Mouse (Mus musculus) cerebellum, adult 9-11 months (tissue): ENCODE results near the gene Hoxa10.
A peak's percentile ranks its signal among the peaks of the same experiment; 100 is the strongest.

ENCODE experiments used
- DNase-seq: peaks from one replicate; pipeline ENCODE4 v3.0.0; 2022

Gene Hoxa10

DNA sequence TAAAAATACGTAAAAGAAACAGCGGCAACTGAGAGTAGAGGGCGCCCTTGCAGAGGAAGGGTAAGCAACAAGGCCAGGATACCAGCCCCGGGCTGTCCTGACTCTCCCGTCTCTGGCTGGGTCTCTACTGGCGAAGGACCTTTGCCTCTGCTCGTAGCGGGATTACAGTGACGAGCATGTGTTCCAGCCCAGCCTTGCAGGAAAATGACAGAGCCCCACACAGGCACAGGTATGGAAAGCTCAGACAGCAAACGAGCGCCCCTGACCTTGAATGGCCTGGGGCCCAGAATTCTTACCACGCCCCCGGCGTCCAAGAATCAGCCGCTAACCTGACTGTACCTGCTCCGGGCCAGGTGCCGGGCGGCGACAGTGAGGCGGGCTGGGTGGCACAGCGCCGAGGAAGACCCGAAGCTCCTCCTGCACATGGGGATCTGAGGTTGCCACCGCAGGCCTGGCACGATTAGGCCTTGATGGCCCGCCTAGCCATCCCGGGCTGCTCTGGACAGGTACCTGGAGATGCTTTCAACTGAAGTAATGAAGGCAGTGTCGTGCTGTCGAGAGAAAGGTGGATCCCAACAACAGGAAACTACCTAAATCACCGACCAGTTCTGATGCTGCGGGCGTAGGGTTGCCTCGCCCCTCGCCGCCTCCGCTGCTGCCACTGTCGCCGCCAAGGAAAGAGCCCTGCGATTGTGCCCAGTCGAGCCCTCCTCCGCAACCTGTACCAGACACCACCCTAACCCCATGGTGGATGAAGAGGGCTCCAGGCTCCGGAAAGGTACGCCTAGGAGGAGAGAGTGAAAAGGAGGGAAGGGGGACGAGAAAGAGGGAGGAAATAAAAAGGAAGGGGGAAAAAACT, 10.9 kb downstream of the Hoxa10 start:
- no peak for DNase-seq

DNA sequence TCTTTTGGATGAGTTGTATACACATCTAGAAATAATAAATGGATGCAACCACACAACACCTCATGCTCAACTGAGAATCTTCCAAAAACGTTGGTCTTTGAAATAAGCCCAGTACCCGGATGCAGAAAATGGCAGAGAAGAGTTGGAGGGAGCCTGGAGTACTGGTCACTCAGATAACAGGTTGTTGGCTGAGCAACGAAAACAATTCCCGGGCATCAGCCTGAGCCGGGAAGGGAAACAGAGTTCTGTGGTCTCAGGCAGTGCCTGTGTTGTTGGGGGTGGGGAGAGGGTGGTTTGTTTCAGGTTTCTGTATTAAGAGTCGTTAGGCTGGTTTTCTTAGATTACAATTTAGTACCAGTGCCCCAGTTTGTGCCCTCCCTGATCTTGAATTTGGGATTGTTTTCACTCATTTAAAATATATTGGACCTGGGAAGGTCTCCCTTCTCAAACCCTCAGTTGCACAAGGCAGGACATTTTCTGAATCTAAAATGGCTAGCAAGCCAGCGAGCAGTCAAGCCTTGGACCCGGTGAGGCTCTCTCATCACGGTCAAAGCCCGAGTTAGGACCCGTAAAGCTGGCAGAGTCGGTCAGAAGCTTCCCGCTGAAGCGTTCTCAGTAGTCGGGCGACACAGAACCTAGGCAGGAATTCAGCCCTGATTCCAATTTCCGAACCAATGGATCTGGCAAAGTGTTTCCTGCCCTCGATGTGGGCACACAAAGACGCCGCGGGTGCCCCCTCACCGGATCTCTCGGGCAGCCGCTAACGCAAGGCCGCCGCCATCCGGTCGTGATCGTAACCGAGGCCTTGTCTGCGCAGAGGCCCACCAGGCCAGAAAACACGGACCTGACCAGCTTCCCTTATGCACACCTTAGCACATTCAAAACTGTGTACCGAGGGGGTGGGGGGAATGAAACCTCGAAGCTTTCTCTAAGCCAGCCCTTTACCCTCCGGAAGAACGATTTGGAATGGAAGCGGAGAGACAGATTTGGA, 11.9 kb downstream of the Hoxa10 start:
- no peak for DNase-seq

- DNase-seq, result no peak
Observed at GRCm38 (mm10) chr6:52227470-52228222, 13.0 kb downstream of the Hoxa10 start.

GRCm38 (mm10) chr6:52226569-52227257, 13.9 kb downstream of the Hoxa10 start:
- DNase-seq, result no peak

DNA sequence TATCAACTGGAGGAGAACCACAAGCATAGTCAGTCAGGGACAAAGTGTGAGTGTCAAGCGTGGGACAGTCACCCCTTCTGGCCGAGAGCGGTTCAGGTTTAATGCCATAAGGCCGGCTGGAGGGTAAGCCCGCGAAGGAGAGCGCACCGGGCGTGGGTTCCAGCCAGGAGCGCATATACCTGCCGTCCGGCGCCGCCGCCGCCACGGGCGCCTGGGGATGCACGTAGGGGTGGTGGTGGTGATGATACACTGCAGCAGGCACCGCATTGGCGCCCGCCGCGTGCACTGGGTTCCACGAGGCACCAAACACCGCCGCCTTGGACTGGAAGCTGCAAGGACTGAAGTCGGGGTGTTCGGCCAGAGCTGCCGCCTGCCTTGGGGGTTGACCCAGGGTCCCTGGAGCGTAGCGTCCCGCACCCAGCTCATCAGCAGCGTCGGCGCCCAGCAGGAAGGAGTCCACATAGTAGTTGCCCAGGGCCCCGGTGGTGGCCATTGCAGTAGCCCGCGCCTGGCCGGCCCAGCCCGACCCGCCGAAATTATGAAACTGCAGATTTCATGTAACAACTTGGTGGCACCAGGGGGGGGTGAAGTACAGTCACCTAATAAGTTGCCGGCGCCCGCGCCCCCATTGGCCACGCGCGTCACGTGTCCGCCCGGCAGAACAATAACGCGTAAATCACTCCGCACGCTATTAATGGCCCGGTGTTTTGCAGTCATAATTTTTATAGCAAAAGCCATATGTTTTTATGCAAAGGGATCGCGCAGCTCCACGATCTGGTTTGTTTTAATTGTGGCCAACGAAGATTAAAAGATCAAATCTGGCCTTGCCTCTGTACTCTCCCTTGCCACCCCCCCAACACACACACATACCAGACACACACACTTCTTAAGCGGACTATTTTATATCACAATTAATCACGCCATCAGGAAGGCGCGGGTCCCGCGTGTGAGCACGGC, 14.8 kb downstream of the Hoxa10 start:
- no peak for DNase-seq

DNA sequence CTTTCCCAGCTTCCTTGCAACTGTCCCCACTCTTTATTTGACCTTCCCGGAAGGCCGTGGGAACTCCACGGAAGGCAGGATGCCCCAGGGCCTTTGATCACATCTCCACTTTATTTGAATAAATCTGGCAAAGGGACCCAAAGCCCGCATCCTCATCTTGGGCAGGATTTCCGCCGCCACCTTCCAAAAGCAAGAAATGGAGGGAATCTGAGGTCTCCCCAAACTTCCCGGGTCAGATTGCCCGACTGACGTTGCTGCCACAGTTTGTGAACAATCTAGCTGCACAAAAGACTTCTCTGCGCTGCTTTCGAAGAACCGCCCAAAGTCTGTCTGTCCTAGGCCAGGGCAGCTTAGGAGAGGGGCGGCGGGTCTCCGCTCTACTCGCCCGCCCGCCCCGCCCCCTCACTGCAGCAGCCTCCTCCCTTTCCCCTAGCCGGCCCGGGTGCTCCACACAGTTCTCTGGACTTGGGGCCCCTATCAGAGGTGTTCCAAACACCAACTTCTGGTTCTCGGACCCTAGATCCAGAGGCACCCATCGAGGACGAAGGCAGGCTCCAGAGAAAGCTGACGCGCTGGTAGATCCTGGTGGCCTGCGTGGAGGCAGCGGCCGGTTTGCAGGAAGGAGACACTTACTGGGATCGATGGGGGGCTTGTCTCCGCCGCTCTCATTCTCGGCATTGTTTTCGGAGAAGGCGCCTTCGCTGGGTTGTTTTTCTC, 15.6 kb downstream of the Hoxa10 start:
- DNase-seq, result no peak

DNA sequence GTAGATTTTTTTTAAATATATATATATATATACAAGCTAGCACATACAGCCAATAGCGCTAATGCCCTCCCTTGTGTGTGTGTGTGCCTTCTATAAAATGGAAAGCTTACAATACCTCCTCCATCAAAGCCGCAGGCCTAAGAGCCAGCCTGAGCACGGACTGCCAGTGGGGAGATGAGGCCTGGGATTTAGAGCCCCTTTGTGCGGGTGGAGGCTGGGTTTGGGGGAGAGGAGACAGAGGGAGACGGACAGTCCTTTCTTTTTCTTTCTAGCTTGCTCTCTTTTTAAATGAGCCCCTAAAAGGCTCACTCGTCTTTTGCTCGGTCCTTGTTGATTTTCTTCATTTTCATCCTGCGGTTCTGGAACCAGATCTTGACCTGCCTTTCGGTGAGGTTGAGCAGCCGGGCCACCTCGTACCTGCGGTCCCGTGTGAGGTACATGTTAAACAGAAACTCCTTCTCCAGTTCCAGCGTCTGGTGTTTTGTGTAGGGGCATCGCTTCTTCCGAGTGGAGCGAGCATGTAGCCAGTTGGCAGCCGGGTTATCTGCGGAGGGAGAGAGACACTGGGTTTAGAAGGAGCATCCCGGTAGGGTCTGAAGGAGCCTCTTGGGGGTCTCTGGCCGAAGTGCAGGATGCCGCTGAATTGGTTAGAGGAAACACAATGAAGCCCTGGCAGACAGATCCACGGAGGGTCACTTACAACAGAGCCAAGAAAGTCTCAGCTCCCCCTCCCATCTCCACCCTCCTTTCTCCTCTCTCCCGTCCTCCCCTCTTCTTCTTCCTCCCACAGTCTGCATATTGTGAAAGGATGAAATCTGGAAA, 16.5 kb downstream of the Hoxa10 start:
- no peak for DNase-seq

- DNase-seq, result no peak
Observed at GRCm38 (mm10) chr6:52222729-52223128, 17.9 kb downstream of the Hoxa10 start.

DNA sequence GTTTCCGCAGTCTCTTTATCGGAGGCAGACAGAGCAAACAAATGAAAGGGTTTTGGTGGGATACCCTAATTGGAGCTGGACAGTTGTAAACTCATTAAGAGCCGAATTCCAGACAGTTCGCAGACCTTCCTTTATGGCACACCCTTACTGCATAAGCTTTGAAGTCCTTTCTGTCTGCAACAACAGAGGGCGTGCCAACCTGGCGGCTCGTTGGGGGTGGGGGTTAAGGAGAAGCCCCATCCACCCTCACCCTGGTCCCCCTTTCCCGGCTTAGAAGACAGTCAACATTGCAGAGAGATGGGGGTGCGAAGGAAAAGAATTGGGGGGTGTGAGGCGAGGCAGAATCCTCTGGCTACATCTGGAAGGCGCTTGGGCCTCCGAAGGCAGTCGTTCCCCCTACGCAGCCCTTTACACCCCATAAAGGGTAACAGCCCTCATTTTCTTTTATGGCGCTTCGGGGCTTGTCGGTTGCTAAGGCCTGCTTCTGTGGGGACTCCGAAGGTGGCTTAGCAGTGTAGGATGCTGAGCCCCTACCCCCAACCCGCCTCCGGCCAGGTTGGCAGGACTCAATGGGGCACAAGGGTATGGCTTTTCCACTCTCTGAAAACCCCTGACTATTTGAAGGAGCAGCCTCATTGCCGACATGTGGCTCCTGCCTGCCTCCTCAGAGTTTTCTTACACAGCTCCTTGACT, 18.5 kb downstream of the Hoxa10 start:
- DNase-seq, result no peak

GRCm38 (mm10) chr6:52221337-52221992, 19.2 kb downstream of the Hoxa10 start, which contains the start of gene Hoxa7:
Hoxa7 (minus strand) TSS chr6:52221854.
- peak; percentile 75 for DNase-seq

DNA sequence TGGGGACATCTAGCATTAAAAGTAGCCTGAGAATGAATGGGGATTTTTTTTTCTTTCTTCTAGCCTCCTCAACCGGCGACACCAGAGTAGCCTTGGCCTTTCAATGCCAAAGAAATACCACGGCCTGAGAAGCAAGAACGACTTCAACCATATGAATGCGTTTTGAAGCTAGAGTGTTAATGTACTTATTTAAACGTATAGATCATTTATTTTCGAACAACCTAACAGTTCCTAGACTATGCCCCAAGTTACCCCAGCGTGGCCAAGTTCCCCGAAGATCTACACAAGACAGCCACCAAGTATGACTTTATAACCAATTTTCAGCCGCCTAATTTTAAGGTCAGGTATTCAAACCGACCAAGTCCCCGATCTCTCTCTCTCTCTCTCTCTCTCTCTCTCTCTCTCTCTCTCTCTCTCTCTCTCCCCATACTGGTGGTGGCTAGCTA, 19.8 kb downstream of the Hoxa10 start:
- DNase-seq, result no peak

- DNase-seq, result no peak
Observed at GRCm38 (mm10) chr6:52220003-52220864, 20.4 kb downstream of the Hoxa10 start.

GRCm38 (mm10) chr6:52219234-52219942, 21.3 kb downstream of the Hoxa10 start:
- no peak for DNase-seq

DNA sequence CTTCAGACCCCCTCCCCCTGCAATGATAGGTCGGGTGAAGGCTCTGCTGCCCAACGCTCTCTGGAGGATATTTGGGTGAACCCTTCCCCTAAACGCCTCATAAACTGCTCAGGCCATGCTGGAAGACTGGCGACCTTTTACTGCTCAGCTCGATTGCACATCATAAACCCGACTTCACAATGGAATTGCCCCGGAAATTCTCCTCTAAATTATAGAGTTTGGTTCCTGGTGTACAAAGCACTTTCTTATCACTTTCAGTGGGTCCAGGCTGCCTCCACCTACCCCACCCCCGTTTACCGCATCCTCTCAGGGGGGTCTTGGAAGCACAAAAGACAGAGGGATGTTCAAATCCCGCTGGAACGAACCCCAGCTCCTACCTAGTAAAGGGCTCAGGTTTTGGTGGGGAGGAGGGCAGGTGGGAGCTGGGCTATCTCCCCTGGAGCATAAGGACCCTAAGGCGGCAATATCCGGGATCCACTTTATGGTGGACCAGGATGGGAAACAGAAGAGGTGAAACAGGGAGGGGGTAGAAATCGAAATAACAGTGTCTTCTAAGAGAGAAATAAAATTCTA, 21.9 kb downstream of the Hoxa10 start:
- no peak for DNase-seq

DNA sequence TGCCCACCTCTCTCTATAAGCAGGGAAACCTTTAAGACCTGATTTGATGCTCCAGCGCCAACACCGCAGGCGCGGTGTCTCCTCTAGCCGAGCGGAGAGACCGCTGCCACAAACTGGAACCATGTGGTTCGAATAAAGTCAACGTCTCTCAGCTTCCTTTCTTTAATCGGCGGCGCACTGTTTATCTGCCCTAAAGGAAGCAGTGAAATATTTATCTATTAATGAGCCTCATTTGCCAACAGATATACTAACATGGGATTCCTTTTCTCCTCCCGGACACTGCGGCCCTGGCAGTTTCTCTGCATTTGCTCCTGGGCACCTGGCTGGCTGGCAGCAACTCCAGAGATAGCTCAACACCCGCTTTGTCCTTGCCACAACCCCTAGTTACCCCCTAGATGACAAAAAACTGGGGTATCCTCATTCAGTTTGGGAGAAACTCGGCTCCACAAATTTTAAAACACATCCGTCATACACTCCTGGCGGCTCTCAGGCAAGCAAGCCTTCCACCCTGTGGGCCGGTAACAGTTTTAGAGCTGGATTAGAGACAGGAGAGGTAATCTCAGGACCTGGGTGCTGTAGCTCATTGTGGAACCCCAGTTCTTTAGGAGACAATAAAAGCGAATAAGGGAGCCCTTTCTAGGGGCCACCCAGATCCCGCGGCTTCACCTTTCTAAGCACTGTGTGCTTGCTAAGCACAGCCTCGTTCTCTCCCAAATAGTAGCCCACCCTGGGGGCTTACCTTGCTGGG, 22.6 kb downstream of the Hoxa10 start:
- DNase-seq, result no peak
